Mouse (Mus musculus) embryonic fibroblast, embryonic 13.5 days (primary cell): Measurements from ENCODE around the gene Lonp1.

ENCODE experiments used
- CTCF ChIP-seq: IDR thresholded peaks from 2 replicates; pipeline ENCODE4 v1.5.1; 2011; ENCODE audit warnings: mild to moderate bottlenecking, control low read depth, low read length, moderate library complexity, borderline replicate concordance; ENCODE audit not compliant: insufficient read depth
- POLR2A ChIP-seq: IDR thresholded peaks from 2 replicates; pipeline ENCODE4 v1.6.1; 2011; ENCODE audit warnings: low read depth, mild to moderate bottlenecking, control low read depth, low read length, moderate library complexity

GRCm38 (mm10) chr17:56666384-56666783 is 39.7 kb upstream of the Lonp1 start:
- TF ChIP-seq CTCF (no peak), POLR2A (no peak)
